Mouse (Mus musculus) thymus, postnatal 14 days (tissue): ENCODE results near the gene Usp26.

Source experiments
- DNase-seq: peaks from one replicate; pipeline ENCODE4 v3.0.0; 2021

Usp26 gene

DNA sequence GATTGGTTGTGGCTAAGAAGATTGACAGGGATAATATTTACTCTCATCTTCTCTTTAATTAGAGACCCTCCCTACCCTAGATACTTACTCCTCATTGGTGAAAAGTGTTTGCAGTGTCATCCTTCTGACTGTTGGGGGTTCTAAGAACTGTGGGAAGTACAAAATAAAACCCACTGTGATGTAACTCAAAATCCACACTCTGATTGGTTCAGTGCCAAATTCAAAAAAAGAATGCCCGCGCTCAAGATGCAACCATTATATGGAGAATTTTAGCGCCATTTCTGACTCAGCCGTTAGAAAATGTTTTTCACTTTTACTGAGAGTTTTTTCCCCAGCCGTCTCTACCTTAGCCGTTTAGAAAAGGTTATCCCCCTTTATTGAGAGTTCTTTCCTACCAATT is at the start of gene Usp26:
TSS of gene Usp26 (minus strand) at position 101 of the 400 bp plus-strand sequence.
- no peak for DNase-seq

- DNase-seq: no peak
Observed at GRCm38 (mm10) chrX:51814466-51815247, 13.6 kb upstream of the Usp26 start.

DNA sequence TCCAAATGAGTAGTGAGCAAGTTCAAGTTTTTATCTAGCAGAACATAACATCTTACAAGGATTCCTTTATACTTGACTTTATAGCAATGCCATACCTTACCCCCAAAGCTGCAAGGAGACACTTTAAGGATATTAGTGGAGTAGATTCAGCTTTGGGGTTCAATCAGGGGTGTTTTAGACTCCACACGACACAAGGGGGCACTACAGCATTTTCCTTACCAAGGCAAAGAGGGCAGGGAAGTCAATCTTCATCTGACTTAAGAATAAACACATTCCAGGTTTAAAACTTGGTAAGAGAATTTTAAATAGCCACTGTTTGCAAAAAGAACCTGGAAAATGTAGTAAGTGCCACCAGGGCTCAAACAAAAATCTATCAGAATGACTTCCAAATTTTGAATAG is 33.6 kb downstream of the Usp26 start:
- DNase-seq: no peak

DNA sequence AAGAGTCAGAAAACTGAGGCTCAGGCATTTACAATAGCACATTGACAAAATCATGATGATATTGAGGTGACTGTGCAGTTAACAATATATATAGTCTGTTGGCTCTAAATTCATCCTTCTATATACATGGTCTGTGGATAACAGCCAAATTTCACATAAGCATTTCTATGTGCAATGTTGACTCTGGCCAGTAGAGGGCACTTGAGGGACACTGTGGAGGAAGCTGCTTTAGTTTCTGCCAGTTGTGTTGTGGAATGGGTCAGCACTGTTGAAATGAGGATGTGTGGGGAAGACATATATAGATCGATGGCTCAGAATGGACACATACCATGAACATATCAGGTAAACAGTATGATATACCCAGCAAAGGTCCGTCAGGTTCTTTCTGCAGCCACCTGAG is 64.6 kb downstream of the Usp26 start:
- DNase-seq: no peak

DNA sequence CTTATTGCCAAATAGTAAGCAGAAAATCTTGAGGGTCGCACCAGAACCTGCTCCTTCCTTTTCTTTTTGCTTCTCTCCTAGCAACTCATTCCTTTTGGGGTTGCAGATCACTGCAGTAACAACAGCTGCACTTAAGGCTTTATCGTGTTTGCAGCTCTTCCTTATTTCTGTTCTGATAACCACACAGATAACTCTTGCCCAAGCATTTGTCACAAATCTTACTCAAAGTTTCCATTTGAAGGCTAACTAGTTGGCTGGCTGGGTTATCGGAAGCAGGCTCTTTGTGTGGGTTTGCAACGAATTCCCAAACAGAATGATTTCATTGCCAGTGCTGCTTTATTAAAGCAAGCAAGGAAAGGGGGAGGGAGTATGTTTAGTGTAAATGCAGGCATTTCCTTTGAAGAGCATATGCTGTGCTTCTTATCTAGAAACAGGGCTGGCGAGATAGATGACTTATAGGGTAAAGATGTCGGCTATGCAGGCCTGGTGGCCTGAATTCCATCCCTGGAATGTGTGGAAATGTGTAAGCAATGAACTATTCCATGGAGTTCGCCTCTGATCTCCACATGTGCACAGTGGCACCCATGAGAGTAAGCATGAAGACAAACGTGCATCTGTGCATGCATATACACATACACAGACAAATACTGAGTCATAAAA is 86.8 kb downstream of the Usp26 start:
- no peak for DNase-seq

DNA sequence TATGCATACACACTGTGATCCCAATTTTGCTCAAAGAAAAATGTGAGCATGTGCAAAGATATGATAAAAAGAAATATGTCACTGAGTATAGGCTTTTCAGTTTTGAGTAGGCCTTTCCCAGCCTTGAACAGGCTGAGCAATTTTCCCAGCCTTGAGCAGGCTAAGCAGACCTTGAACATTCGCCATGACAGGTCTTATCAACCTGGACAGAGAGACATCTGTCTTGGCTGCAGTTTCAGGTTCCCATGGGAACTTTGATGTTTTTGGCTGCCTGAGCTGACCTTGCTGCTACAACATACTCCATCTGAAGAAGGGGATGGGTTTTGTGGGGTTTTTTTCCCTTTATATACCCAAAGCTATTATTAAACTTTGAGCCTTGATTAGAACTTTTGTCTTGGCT is 88.0 kb downstream of the Usp26 start:
- DNase-seq: no peak
